Mouse (Mus musculus) liver, embryonic 15.5 days (tissue): ENCODE results near the gene Dnmt3a. TPM values are rescaled to one million over a fixed set of nuclear protein-coding genes. Genes with fewer than 3 reads are reported as not detected.
A peak's percentile ranks its signal among the peaks of the same experiment; 100 is the strongest.

Source experiments
- ATAC-seq: fragments of 200-750 bp; cut with Nextera tagmentation; 2 replicates; pipeline ENCODE4 v1.8.0; 2017; ENCODE audit warnings: moderate number of reproducible peaks, mild to moderate bottlenecking, moderate library complexity; ENCODE audit not compliant: insufficient read depth
- H3K27ac ChIP-seq: fragments of 300-500 bp; sonication (generic); replicated peaks from 2 replicates; pipeline ENCODE4 v1.5.1; 2015; ENCODE audit warnings: mild to moderate bottlenecking, inconsistent platforms
- H3K27me3 ChIP-seq: fragments of 300-500 bp; sonication (generic); 2 replicates; pipeline ENCODE4 v1.6.1; 2015; ENCODE audit warnings: mild to moderate bottlenecking, inconsistent platforms
- H3K36me3 ChIP-seq: fragments of 300-500 bp; sonication (generic); replicated peaks from 2 replicates; pipeline ENCODE4 v1.6.1; 2015; ENCODE audit warnings: moderate library complexity, mild to moderate bottlenecking, inconsistent platforms
- H3K4me1 ChIP-seq: fragments of 300-500 bp; sonication (generic); replicated peaks from 2 replicates; pipeline ENCODE4 v1.6.1; 2015; ENCODE audit warnings: inconsistent platforms
- H3K4me2 ChIP-seq: fragments of 300-500 bp; sonication (generic); 2 replicates; pipeline ENCODE4 v1.6.1; 2015; ENCODE audit warnings: moderate library complexity, mild to moderate bottlenecking, inconsistent platforms
- H3K4me3 ChIP-seq: fragments of 300-500 bp; sonication (generic); replicated peaks from 2 replicates; pipeline ENCODE4 v1.5.1; 2015; ENCODE audit warnings: mild to moderate bottlenecking, inconsistent platforms
- H3K9ac ChIP-seq: fragments of 300-500 bp; sonication (generic); 2 replicates; pipeline ENCODE4 v1.6.1; 2015; ENCODE audit warnings: moderate library complexity, mild to moderate bottlenecking, inconsistent platforms
- H3K9me3 ChIP-seq: fragments of 300-500 bp; sonication (generic); replicated peaks from 2 replicates; pipeline ENCODE4 v1.6.1; 2016; ENCODE audit warnings: inconsistent platforms
- WGBS: fragments of 180-500 bp; shearing (Covaris S2); methylation state at CpG from one replicate; pipeline ENCODE4 v1.1.7; 2015; ENCODE audit warnings: mixed read lengths; ENCODE audit not compliant: insufficient replicate concordance; 5-methylcytosine and 5-hydroxymethylcytosine counted together
- polyA plus RNA-seq: library from polyadenylated mRNA; unstranded; fragments of >200 nt; fragmentation: Nextera tagmentation; extraction: Ambion mirVana; gene quantifications from 2 replicates; pipeline ENCODE4 v1.2.1, GENCODE M21; 2015

Dnmt3a gene
- polyA plus RNA-seq, 1 experiment from 2014 or later, result 21.8 TPM

- WGBS, result 66% methylated on average over 12 of the region's 12 CpGs
- H3K9me3 ChIP-seq, result no peaks in the 10 kb centered on the region
- no peak overlapping the region for H3K4me2 ChIP-seq
- peak; percentile 62 for ATAC-seq
- H3K27me3 ChIP-seq, result no peaks in the 10 kb centered on the region
- peaks cover 3% of the 10 kb centered on the region; the same call in 1 of the 2 replicates for H3K36me3 ChIP-seq
- H3K4me3 ChIP-seq, result no peak overlapping the region
- peaks cover 34% of the 10 kb centered on the region for H3K4me1 ChIP-seq
- no peak overlapping the region for H3K9ac ChIP-seq
- H3K27ac ChIP-seq, result no peak overlapping the region; the same call in 1 of the 2 replicates
Observed at GRCm38 (mm10) chr12:3866654-3867370, 61.0 kb downstream of the Dnmt3a start.

DNA sequence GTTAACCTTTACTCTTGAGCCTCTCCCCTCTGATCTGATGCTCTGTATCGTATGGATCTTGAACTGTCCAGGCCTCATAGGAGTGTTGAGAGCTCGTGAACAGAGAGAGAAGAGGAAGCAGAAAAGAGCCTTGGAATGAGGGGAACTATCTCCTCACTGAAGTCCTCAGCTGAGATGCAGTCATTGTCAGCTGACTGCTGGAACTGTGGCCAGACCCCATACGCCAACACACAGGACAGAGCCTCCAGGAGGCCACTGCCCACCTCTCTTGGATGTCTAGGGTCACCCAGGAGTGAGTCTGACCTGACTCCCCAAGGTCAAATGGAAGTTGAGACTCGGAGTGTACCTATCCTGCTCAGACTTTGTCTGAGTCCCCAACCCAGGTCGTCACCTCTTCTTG is 62.3 kb downstream of the Dnmt3a start:
- Histone ChIP-seq H3K4me3 (no peak overlapping the region), H3K9ac (no peak overlapping the region), H3K4me2 (no peak overlapping the region), H3K4me1 (peaks cover 42% of the 10 kb centered on the region), H3K9me3 (no peaks in the 10 kb centered on the region), H3K27me3 (no peaks in the 10 kb centered on the region), H3K36me3 (peaks cover 3% of the 10 kb centered on the region; the same call in 1 of the 2 replicates), H3K27ac (no peak overlapping the region)
- WGBS, result 45% methylated on average over 5 of the region's 5 CpGs
- ATAC-seq, result no peak

- H3K27me3 ChIP-seq, result no peaks in the 10 kb centered on the region
- no peaks in the 10 kb centered on the region for H3K9me3 ChIP-seq
- no peak overlapping the region for H3K4me3 ChIP-seq
- no peak overlapping the region for H3K4me2 ChIP-seq
- no peak overlapping the region for H3K9ac ChIP-seq
- peaks cover 3% of the 10 kb centered on the region; the same call in 1 of the 2 replicates for H3K36me3 ChIP-seq
- H3K27ac ChIP-seq, result no peak overlapping the region
- WGBS, result 57% methylated on average over 7 of the region's 7 CpGs
- peaks cover 43% of the 10 kb centered on the region for H3K4me1 ChIP-seq
- ATAC-seq, result no peak
Observed at GRCm38 (mm10) chr12:3868676-3869458, 63.1 kb downstream of the Dnmt3a start.

DNA sequence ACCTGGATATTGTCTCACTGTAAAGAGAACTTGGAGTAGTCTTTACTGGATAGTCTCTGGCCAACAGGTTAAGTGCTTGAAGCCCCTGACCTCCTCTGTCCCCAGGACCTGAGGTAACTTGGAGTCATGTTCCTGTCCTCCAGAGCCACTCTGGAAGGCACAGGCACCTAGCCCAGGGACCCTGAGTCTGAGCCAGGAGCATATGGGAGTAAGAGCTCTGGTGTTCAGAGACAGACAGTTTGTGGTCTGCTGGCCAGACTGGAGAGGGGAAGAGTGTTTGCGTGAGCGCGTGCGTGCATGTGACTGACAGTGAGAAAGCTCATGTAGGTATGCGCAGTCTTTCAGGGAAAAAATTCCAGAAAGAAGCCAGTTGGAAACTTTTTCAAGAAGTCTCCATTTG is 64.2 kb downstream of the Dnmt3a start:
- H3K9me3 ChIP-seq, result no peaks in the 10 kb centered on the region
- ATAC-seq, result no peak
- H3K4me3 ChIP-seq, result no peak overlapping the region
- H3K9ac ChIP-seq, result no peak overlapping the region
- no peak overlapping the region for H3K27ac ChIP-seq
- H3K4me1 ChIP-seq, result peaks cover 47% of the 10 kb centered on the region
- WGBS, result 64% methylated on average over 5 of the region's 5 CpGs
- no peaks in the 10 kb centered on the region for H3K27me3 ChIP-seq
- peaks cover 7% of the 10 kb centered on the region for H3K36me3 ChIP-seq
- H3K4me2 ChIP-seq, result no peak overlapping the region

GRCm38 (mm10) chr12:3870859-3871462 is 65.2 kb downstream of the Dnmt3a start:
- WGBS, result 4% methylated on average over 19 of the region's 19 CpGs
- Histone ChIP-seq H3K9me3 (no peaks in the 10 kb centered on the region), H3K27ac (peak overlapping the region; percentile 24; the same call in 1 of the 2 replicates), H3K4me2 (peak overlapping the region; percentile 57), H3K9ac (no peak overlapping the region), H3K4me3 (no peak overlapping the region; the same call in 1 of the 2 replicates), H3K36me3 (peaks cover 5% of the 10 kb centered on the region), H3K4me1 (peaks cover 45% of the 10 kb centered on the region), H3K27me3 (no peaks in the 10 kb centered on the region)
- ATAC-seq, result peak; percentile 48

- peaks cover 40% of the 10 kb centered on the region for H3K4me1 ChIP-seq
- H3K9me3 ChIP-seq, result no peaks in the 10 kb centered on the region
- H3K4me2 ChIP-seq, result peak overlapping the region; percentile 57
- H3K27me3 ChIP-seq, result no peaks in the 10 kb centered on the region
- no peak overlapping the region for H3K9ac ChIP-seq
- WGBS, result 37% methylated on average over 15 of the region's 15 CpGs
- peaks cover 3% of the 10 kb centered on the region; the same call in 1 of the 2 replicates for H3K36me3 ChIP-seq
- H3K27ac ChIP-seq, result 0 out of 2 replicates have a peak overlapping the region, but pooled peaks have one; percentile 24
- no peak overlapping the region for H3K4me3 ChIP-seq
- no peak for ATAC-seq
Observed at GRCm38 (mm10) chr12:3871637-3872036, 65.8 kb downstream of the Dnmt3a start.

DNA sequence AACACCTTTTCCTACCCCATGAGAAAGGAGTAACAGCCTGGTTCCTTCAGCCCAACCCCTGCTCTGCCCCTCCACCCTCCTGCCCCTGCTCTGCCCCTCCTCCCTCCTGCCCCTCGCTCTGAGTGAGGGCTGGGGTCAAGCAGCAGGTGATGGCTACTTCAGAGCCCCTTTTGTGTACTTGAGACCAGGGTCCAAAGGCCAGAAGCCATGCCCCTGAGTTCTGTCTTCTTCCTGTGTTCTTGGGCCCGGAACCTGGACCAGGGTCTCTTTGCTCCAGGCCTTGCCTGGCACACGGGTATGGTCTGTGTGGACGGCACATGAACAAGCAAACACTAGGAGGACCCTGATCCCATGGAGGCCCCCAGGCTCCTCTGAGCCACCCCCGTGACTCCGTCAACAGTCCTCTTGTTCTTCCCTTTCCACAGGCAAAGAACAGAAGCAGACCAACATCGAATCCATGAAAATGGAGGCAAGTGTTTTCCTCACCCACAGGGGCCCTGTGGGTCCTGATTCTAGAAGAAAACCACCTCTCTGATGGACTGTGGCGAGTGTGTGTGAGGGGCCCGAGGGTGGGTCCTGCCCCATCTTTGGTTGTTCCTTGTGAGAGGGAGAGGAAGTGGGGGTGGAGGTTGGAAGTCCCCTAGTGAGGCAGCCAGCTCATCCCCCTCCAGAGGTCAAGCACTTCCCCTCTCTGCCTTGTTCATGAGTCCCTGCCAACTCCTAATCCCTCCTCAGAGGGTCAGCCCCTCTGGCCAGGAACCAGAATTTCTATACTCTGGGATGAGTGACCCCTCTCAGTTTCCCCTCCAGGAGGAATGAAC is 66.8 kb downstream of the Dnmt3a start:
- no peaks in the 10 kb centered on the region for H3K27me3 ChIP-seq
- WGBS, result 59% methylated on average over 9 of the region's 9 CpGs
- no peak overlapping the region for H3K4me2 ChIP-seq
- no peak for ATAC-seq
- peaks cover 40% of the 10 kb centered on the region for H3K4me1 ChIP-seq
- no peaks in the 10 kb centered on the region for H3K9me3 ChIP-seq
- H3K4me3 ChIP-seq, result no peak overlapping the region
- no peak overlapping the region for H3K27ac ChIP-seq
- no peak overlapping the region for H3K9ac ChIP-seq
- peaks cover 3% of the 10 kb centered on the region; the same call in 1 of the 2 replicates for H3K36me3 ChIP-seq

GRCm38 (mm10) chr12:3875474-3875873 is 69.7 kb downstream of the Dnmt3a start:
- peaks cover 3% of the 10 kb centered on the region; the same call in 1 of the 2 replicates for H3K36me3 ChIP-seq
- no peak overlapping the region for H3K4me3 ChIP-seq
- no peak overlapping the region for H3K9ac ChIP-seq
- no peaks in the 10 kb centered on the region for H3K27me3 ChIP-seq
- H3K27ac ChIP-seq, result no peak overlapping the region
- ATAC-seq, result no peak
- H3K4me1 ChIP-seq, result peaks cover 25% of the 10 kb centered on the region
- no peaks in the 10 kb centered on the region for H3K9me3 ChIP-seq
- no peak overlapping the region for H3K4me2 ChIP-seq

DNA sequence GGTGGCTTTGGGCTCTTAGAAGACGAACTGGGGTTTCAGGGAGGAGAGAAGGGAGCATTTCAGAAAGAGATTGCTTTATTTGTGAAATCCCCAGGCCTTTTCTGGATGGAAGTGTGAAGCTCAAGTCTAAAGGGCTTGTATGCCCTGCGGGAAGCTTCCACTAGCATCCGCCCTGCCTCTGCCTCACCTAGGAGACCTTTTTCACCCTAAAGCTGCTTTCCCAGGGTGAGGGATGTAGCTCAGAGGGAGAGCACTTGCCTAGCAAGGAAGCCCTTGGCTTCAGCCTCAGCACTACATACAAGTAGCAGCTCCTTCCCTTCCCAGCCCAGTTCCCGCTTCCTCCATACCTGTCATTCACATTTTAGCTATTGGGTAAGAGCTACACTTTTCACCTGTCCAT is 71.6 kb downstream of the Dnmt3a start:
- H3K27ac ChIP-seq, result no peak overlapping the region
- H3K27me3 ChIP-seq, result no peaks in the 10 kb centered on the region
- WGBS, result 65% methylated on average over 4 of the region's 4 CpGs
- H3K9ac ChIP-seq, result no peak overlapping the region
- ATAC-seq, result no peak
- H3K36me3 ChIP-seq, result peaks cover 3% of the 10 kb centered on the region; the same call in 1 of the 2 replicates
- H3K9me3 ChIP-seq, result no peaks in the 10 kb centered on the region
- H3K4me3 ChIP-seq, result no peak overlapping the region
- no peak overlapping the region for H3K4me2 ChIP-seq
- H3K4me1 ChIP-seq, result peaks cover 9% of the 10 kb centered on the region

GRCm38 (mm10) chr12:3881474-3881873 is 75.7 kb downstream of the Dnmt3a start:
- no peak for ATAC-seq
- Histone ChIP-seq H3K27me3 (no peaks in the 10 kb centered on the region), H3K4me3 (no peak overlapping the region), H3K36me3 (no peaks in the 10 kb centered on the region), H3K27ac (no peak overlapping the region), H3K9me3 (no peaks in the 10 kb centered on the region), H3K4me2 (no peak overlapping the region), H3K9ac (no peak overlapping the region), H3K4me1 (0 out of 2 replicates have a peak, but pooled peaks cover 3% of the 10 kb centered on the region)
- 72% methylated on average over 3 of the region's 3 CpGs for WGBS
